Mouse (Mus musculus) lung, postnatal 0 days (tissue): ENCODE results near the gene Spns3.

Experiments used
- CTCF ChIP-seq: IDR thresholded peaks from 2 replicates; pipeline ENCODE4 v1.5.1; 2016; ENCODE audit warnings: antibody characterized with exemption, mild to moderate bottlenecking
- EP300 ChIP-seq: IDR thresholded peaks from 2 replicates; pipeline ENCODE4 v1.6.1; 2016; ENCODE audit warnings: antibody characterized with exemption, mild to moderate bottlenecking, control low read depth

GRCm38 (mm10) chr11:72477182-72477581 lies 73.1 kb downstream of the Spns3 start:
- no peak for TF ChIP-seq EP300
- TF ChIP-seq CTCF: no peak
